Mouse (Mus musculus) hindbrain, postnatal 0 days (tissue): Measurements from ENCODE around the gene Hdgfl1. TPM values are rescaled to one million over a fixed set of nuclear protein-coding genes. Genes with fewer than 3 reads are reported as not detected.
A peak's percentile ranks its signal among the peaks of the same experiment; 100 is the strongest.

ENCODE experiments used
- ATAC-seq: fragments of 200-750 bp; cut with Nextera tagmentation; 2 replicates; pipeline ENCODE4 v1.8.0; 2017; ENCODE audit warnings: mild to moderate bottlenecking, moderate TSS enrichment, moderate library complexity
- DNase-seq: peaks from one replicate; pipeline ENCODE4 v3.0.0-alpha.2; 2015; ENCODE audit warnings: low spot score
- H3K27ac ChIP-seq: fragments of 300-500 bp; sonication (generic); 2 replicates; pipeline ENCODE4 v1.5.1; 2014; ENCODE audit warnings: mild to moderate bottlenecking
- H3K27me3 ChIP-seq: fragments of 300-500 bp; sonication (generic); 2 replicates; pipeline ENCODE4 v1.6.1; 2014; ENCODE audit warnings: low read length, mixed read lengths; ENCODE audit not compliant: insufficient read depth
- H3K36me3 ChIP-seq: fragments of 300-500 bp; sonication (generic); 2 replicates; pipeline ENCODE4 v1.6.1; 2014; ENCODE audit warnings: low read length, mixed read lengths; ENCODE audit not compliant: insufficient read depth
- H3K4me1 ChIP-seq: fragments of 300-500 bp; sonication (generic); 2 replicates; pipeline ENCODE4 v1.6.1; 2014; ENCODE audit warnings: antibody characterized with exemption, low read length, mixed read lengths; ENCODE audit not compliant: insufficient read depth
- H3K4me2 ChIP-seq: fragments of 300-500 bp; sonication (generic); 2 replicates; pipeline ENCODE4 v1.6.1; 2014; ENCODE audit warnings: low read depth, mild to moderate bottlenecking, low read length, moderate library complexity, mixed read lengths
- H3K4me3 ChIP-seq: fragments of 300-500 bp; sonication (generic); 2 replicates; pipeline ENCODE4 v1.5.1; 2014; ENCODE audit warnings: low read length
- H3K9ac ChIP-seq: fragments of 300-500 bp; sonication (generic); replicated peaks from 2 replicates; pipeline ENCODE4 v1.6.1; 2014; ENCODE audit warnings: mild to moderate bottlenecking, low read length, moderate library complexity, mixed read lengths
- H3K9me3 ChIP-seq: fragments of 300-500 bp; sonication (generic); 2 replicates; pipeline ENCODE4 v1.6.1; 2016; ENCODE audit warnings: low read length, mixed read lengths
- CTCF ChIP-seq: IDR thresholded peaks from 2 replicates; pipeline ENCODE4 v1.5.1; 2016; ENCODE audit warnings: antibody characterized with exemption, control low read depth, low read depth
- WGBS: fragments of 180-500 bp; shearing (Covaris S2); extraction: QIAGEN DNeasy Blood & Tissue Kit; methylation state at CpG from one replicate; pipeline ENCODE4 v1.1.7; 2014; 5-methylcytosine and 5-hydroxymethylcytosine counted together
- polyA plus RNA-seq: library from polyadenylated mRNA; unstranded; fragments of >200 nt; fragmentation: Nextera tagmentation; extraction: Ambion mirVana; gene quantifications from 2 replicates; pipeline ENCODE4 v1.2.1, GENCODE M21; 2015
- total RNA-seq: library from RNA; depleted of rRNA; stranded (reverse); fragments of >200 nt; gene quantifications from 2 replicates; pipeline ENCODE4 v1.2.3, GENCODE M21; 2014

The Hdgfl1 gene
- total and polyA plus RNA-seq, 2 experiments from 2014 or later = not detected

DNA sequence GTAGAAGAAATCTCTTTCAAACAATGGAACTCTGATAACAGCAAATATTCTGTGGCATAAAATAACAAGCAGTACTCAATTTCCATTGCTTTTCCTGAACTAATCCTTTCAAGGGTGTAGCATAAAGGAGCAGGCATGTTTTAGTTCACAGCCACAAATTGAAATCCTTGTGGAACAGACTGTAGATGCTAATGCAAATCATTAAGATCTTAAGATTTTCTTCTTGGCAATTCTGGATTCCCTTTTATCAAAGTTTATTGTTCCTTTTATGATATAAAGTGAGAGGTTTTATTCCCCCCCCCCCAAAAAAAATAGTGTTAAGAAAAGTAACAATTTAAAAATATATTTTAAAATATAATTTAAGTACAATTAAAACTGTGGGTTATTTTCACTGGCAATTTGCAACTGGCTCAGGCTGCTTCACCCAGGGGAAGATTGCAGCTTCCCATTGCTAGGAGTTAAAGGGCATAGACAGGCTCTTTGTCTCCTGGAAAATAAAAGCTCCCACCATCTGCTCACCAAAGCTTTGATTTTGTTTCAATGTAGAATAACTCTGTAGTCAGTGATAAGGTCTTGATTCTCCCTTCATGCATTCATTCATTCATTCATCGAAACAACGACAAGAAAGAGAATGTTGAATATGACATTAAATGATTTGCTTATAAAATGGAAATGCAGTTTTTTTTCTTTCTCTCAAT, 24.1 kb downstream of the Hdgfl1 start:
- no peak for TF ChIP-seq CTCF
- Histone ChIP-seq H3K36me3 (no peaks in the 10 kb centered on the region), H3K4me1 (no peaks in the 10 kb centered on the region), H3K9me3 (no peaks in the 10 kb centered on the region), H3K4me2 (no peak overlapping the region), H3K27ac (no peak overlapping the region), H3K27me3 (no peaks in the 10 kb centered on the region), H3K9ac (no peak overlapping the region), H3K4me3 (no peak overlapping the region)
- ATAC-seq = no peak
- 20% methylated on average over 2 of the region's 2 CpGs for WGBS
- peak; percentile 31 for DNase-seq

DNA sequence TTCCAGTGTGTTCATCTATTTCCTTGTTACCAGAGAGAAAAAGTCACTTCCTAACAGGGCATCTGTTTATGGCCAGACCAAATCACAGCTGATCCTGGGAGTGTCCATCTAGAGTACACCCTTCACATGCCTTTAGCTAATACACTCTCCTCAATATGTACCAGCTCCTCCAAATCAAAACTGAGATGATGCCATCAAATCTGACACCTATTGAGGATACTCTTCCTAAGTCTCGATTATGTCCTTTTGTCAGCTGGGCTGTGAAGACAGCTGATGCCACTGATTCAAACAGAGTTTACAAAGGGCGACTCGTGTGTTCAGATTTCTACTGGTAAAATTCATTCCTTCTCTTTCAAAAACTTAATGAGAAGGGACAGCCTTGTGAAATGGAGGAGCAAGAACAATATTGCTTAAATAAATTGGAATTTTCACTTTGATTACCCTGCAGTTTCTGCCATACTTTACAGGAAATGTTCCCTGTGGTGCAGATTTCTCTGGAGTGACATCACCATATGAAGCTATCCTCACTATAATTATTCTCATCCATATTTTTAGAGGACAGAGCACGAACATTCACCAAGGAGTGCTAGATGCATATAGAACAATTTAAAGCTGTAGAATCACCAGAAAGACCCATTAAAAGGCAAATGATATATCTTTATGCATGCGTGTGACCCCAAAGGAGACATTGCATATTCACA, 24.8 kb downstream of the Hdgfl1 start:
- Histone ChIP-seq H3K27ac (no peak overlapping the region), H3K4me3 (no peak overlapping the region), H3K9me3 (no peaks in the 10 kb centered on the region), H3K9ac (no peak overlapping the region), H3K27me3 (no peaks in the 10 kb centered on the region), H3K4me2 (no peak overlapping the region), H3K36me3 (no peaks in the 10 kb centered on the region), H3K4me1 (no peaks in the 10 kb centered on the region)
- TF ChIP-seq CTCF = no peak
- no peak for ATAC-seq
- whole genome bisulfite sequencing = 40% methylated on average over 5 of the region's 5 CpGs
- peak; percentile 21 for DNase-seq

DNA sequence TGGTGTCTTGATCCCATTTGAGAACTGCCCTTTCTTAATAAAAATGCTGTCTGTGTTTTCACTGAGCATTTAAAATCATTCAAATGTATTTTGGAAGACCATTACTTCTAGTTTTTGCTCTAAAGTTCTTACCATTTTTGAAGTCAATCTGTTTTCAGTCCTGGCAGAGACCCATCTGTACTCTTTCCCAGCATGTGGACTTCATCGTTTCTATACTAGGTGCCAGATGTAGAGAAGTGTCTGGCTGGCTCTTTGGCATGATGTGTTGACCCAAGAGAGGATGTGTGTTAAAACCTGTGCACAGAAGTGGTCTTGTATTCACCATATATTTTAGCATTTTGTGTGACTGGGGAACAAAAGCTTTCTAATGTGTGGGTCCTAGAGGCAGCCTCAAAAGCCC, 25.9 kb downstream of the Hdgfl1 start:
- H3K36me3 ChIP-seq = no peaks in the 10 kb centered on the region

DNA sequence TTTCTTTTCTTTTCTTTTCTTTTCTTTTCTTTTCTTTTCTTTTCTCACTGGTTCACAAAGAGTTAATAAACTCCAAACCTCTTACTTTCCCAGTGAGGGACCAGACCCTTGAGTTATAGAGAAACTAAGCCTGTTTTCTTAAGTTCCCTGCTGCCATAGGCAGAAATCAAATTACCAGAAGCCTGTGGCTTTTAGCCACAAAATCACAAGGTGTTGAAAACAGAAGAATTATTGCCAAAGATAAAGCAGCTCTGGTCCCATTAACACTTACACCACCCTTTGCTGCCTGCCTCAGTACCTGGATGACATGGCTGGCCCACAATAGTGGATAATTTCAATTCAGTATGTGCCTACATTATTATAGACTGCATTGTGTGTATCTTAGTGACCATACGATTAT, 35.0 kb downstream of the Hdgfl1 start:
- Histone ChIP-seq H3K9me3 (no peaks in the 10 kb centered on the region), H3K4me1 (no peaks in the 10 kb centered on the region), H3K27ac (no peak overlapping the region), H3K4me2 (no peak overlapping the region), H3K4me3 (no peak overlapping the region), H3K9ac (no peak overlapping the region), H3K27me3 (no peaks in the 10 kb centered on the region), H3K36me3 (no peaks in the 10 kb centered on the region)
- ATAC-seq (no peak), DNase-seq (no peak)
- TF ChIP-seq CTCF = no peak
- WGBS = 85% methylated on average over 1 of the region's 1 CpGs

More for the DNA sequence above, 25.9 kb downstream of the Hdgfl1 start:
- no peak overlapping the region for H3K27ac ChIP-seq
- no peaks in the 10 kb centered on the region for H3K27me3 ChIP-seq
- ATAC-seq (no peak), DNase-seq (no peak)
- H3K9ac ChIP-seq = no peak overlapping the region
- no peak for TF ChIP-seq CTCF
- H3K9me3 ChIP-seq = no peaks in the 10 kb centered on the region
- 51% methylated on average over 1 of the region's 1 CpGs for WGBS
- no peak overlapping the region for H3K4me2 ChIP-seq
- H3K4me1 ChIP-seq = no peaks in the 10 kb centered on the region
- no peak overlapping the region for H3K4me3 ChIP-seq

DNA sequence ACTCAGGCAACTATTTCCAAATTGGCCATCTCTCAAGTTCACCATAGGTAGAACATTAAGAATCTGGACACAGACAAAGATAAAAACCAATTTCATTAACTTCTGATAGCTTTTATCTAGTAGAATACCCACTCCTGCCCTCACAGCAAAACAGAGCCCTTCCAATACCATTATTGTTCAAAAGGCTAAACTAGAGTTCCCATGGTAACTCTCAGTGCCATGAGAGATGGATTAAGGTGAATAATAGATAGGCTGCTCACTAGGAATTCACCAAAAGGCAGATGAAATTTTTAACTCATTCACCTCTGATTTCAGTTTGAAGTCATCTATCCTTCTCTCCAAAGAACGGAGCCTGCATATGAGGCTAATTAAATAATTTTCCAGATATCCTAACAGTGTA, 45.7 kb downstream of the Hdgfl1 start:
- H3K4me2 ChIP-seq = no peak overlapping the region
- ATAC-seq (no peak), DNase-seq (no peak)
- no peak overlapping the region for H3K27ac ChIP-seq
- H3K4me3 ChIP-seq = no peak overlapping the region
- H3K36me3 ChIP-seq = no peaks in the 10 kb centered on the region
- H3K9ac ChIP-seq = no peak overlapping the region
- H3K4me1 ChIP-seq = no peaks in the 10 kb centered on the region
- 74% methylated on average over 1 of the region's 1 CpGs for WGBS
- TF ChIP-seq CTCF = no peak
- H3K9me3 ChIP-seq = no peaks in the 10 kb centered on the region
- H3K27me3 ChIP-seq = no peaks in the 10 kb centered on the region

DNA sequence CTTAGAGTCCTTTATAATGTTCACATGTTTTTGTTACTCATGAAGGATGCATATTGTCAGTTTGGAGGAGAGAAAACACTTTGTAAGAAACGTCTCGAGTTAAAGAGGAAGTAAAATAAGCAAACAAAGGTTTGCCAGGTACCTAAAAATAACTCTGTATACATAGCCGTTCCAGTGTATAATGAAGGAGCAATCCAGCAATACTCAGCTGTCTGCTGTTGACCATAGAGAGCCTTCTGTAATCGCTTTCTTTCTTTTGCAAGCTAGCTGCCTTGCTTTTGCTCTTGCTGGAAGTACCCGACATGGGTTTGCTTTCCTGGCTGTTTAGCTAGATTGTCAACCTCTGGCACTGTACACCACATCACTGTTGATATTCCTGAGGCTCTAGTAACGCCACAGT, 48.6 kb downstream of the Hdgfl1 start:
- Histone ChIP-seq H3K36me3 (no peaks in the 10 kb centered on the region), H3K4me1 (no peaks in the 10 kb centered on the region), H3K27me3 (no peaks in the 10 kb centered on the region), H3K4me2 (no peak overlapping the region), H3K4me3 (no peak overlapping the region), H3K9ac (no peak overlapping the region), H3K27ac (no peak overlapping the region), H3K9me3 (no peaks in the 10 kb centered on the region)
- TF ChIP-seq CTCF = no peak
- no peak for DNase-seq
- no peak for ATAC-seq
- 61% methylated on average over 6 of the region's 6 CpGs for WGBS

DNA sequence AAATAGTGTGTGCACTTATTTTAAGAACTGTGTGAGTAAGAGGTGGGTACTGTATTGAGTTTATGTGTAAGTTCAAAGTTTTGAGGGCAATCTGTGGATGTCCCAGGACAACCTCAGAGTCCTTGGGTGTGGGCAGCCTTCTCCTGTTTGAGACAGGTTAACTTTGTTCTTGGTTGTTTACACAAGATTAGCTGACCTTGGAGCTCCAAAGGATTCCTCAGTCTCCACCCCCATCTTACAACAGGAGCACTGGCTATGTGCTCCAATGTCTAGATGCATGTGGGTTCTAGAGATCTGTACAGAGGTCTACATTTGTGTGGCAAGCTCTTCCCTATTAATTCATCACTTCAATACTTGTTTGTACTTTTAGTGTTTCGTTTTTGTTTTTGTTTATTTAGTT, 49.0 kb downstream of the Hdgfl1 start:
- no peaks in the 10 kb centered on the region for H3K9me3 ChIP-seq
- no peaks in the 10 kb centered on the region for H3K36me3 ChIP-seq
- H3K4me2 ChIP-seq = no peak overlapping the region
- no peaks in the 10 kb centered on the region for H3K4me1 ChIP-seq
- H3K27ac ChIP-seq = no peak overlapping the region
- no peak overlapping the region for H3K4me3 ChIP-seq
- DNase-seq = no peak
- no peak for TF ChIP-seq CTCF
- H3K27me3 ChIP-seq = no peaks in the 10 kb centered on the region
- H3K9ac ChIP-seq = no peak overlapping the region
- WGBS = 79% methylated on average over 1 of the region's 1 CpGs
- ATAC-seq = no peak
